Mouse (Mus musculus) CD4-positive naive resting alpha-beta T cell, adult 57 days (primary cell): ENCODE data around the gene Aldh18a1. TPM values are rescaled to one million over a fixed set of nuclear protein-coding genes. Genes with fewer than 3 reads are reported as not detected.

Experiments
- total RNA-seq: library from RNA; stranded (reverse); gene quantifications from one replicate; pipeline ENCODE4 v1.2.4, GENCODE M21; 2023

Aldh18a1 gene
- total RNA-seq, result 34.5 TPM

GRCm38 (mm10) chr19:40588293-40588654 lies at the start of gene Aldh18a1:
Aldh18a1 (minus strand) TSS chr19:40588463.

GRCm38 (mm10) chr19:40611830-40612506 lies 23.7 kb upstream of the Aldh18a1 start, which contains the start of the genes Tctn3 and Entpd1:
Tctn3 (minus strand) TSS chr19:40612233.
Entpd1 (plus strand) TSS chr19:40612366.

GRCm38 (mm10) chr19:40513632-40514078 lies 74.6 kb downstream of the Aldh18a1 start, which contains the start of gene Sorbs1:
Sorbs1 (minus strand) TSS chr19:40513779.

Other genes starting within 250 kb of the Aldh18a1 start
- 20.8 TPM for gene Sorbs1, start 74.7 kb downstream of the Aldh18a1 start, total RNA-seq
- gene Tctn3, start 23.8 kb upstream of the Aldh18a1 start, total RNA-seq, result 6.7 TPM
- 2.2 TPM for gene Entpd1, start 23.9 kb upstream of the Aldh18a1 start, total RNA-seq
- 0.47 TPM for gene Cc2d2b, start 160.3 kb upstream of the Aldh18a1 start, total RNA-seq
- gene Ccnj, start 242.8 kb upstream of the Aldh18a1 start, total RNA-seq, result 6.8 TPM